Mouse (Mus musculus): ENCODE measurements around the gene 0610012G03Rik. TPM values are rescaled to one million over a fixed set of nuclear protein-coding genes. Genes with fewer than 3 reads are reported as not detected.

0610012G03Rik gene
- polyA plus RNA-seq, 1 experiment from 2014 or later = 132 TPM

DNA sequence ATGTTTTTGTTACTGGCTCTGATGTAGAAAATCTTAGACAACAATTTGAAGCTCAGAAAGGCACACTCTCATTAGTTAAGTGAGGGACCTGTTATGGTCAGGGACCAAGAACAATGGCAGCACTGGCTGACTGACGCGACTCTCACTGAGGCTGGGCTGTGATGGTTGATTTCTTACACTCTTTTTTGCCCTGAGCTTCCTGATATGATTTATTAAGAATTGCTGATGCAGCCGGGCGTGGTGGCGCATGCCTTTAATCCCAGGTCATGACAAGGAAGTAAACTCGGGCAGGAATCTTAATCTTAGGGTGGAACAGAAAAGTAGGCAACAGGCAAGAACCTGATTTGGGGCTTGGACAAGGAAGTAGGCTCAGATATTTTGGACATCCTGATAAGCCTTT lies 22.2 kb downstream of the 0610012G03Rik start:
- H3K36me3 ChIP-seq (ENCODE audit: control insufficient read depth, insufficient read depth, low read length) = no peaks in the 10 kb centered on the region
- no peak overlapping the region for H3K9ac ChIP-seq (ENCODE audit: low read depth, low read length)
- H3K9me3 ChIP-seq (ENCODE audit: control insufficient read depth, low read length) = no peaks in the 10 kb centered on the region
- H3K27me3 ChIP-seq (replicated peaks; ENCODE audit: control insufficient read depth, insufficient read depth, low read length) = no peaks in the 10 kb centered on the region
- H3K4me1 ChIP-seq (ENCODE audit: control insufficient read depth, insufficient read depth, low read depth, low read length) = no peaks in the 10 kb centered on the region
- WGBS = 78% methylated on average over 6 of the region's 6 CpGs
- no peak overlapping the region for H3K27ac ChIP-seq (ENCODE audit: low read depth, low read length)
- H3K4me2 ChIP-seq (ENCODE audit: low read length) = no peak overlapping the region
- no peak overlapping the region for H3K4me3 ChIP-seq (ENCODE audit: low read length)
- no peak for ATAC-seq

DNA sequence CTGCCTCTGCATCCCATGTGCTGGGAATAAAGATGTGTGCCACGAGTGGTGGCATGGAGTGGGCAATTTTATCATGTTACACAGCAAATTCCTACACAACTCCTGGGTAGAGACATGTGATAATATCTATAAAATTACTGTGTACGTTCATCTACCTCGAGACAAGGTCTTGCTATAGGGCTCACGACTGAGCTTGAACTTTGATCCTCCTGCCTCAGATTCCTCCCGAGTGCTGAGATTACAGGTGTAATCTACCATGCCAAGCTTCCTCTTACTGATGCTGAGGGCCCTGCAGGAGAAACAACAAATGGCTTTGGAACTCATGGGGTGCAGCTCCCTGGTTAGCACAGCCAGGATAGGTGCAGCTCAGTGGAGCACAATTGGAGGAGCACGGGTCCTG lies 23.9 kb downstream of the 0610012G03Rik start:
- H3K4me2 ChIP-seq (ENCODE audit: low read length) = no peak overlapping the region
- H3K4me3 ChIP-seq (ENCODE audit: low read length) = no peak overlapping the region
- WGBS = 90% methylated on average over 6 of the region's 6 CpGs
- H3K4me1 ChIP-seq (ENCODE audit: control insufficient read depth, insufficient read depth, low read depth, low read length) = no peaks in the 10 kb centered on the region
- H3K27ac ChIP-seq (ENCODE audit: low read depth, low read length) = no peak overlapping the region
- H3K36me3 ChIP-seq (ENCODE audit: control insufficient read depth, insufficient read depth, low read length) = no peaks in the 10 kb centered on the region
- H3K9me3 ChIP-seq (ENCODE audit: control insufficient read depth, low read length) = no peaks in the 10 kb centered on the region
- no peaks in the 10 kb centered on the region for H3K27me3 ChIP-seq (replicated peaks; ENCODE audit: control insufficient read depth, insufficient read depth, low read length)
- no peak for ATAC-seq
- no peak overlapping the region for H3K9ac ChIP-seq (ENCODE audit: low read depth, low read length)

DNA sequence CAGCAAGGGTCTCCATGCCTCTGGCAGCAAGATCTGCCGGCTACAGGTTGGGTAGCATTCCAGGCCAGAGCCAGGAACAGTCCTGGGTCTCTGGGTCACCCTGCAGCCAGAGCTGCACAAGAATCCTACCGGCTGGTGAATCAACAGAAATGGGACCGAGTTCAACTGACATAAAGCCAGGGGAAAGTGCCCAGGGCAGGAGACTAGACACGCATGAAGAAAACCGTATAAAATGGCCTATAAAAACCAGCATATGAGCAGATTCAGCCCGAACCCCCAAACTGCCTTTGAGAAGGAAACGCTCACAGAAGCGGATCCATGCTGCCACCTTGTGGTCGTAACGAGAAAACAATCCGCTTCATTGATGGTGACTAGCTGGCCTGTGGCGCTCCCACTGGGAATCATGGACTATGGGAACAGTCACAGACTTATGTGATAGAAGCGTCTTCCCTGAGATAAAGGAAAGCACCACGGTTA lies 30.0 kb downstream of the 0610012G03Rik start:
- no peaks in the 10 kb centered on the region for H3K9me3 ChIP-seq (ENCODE audit: control insufficient read depth, low read length)
- H3K4me1 ChIP-seq (ENCODE audit: control insufficient read depth, insufficient read depth, low read depth, low read length) = no peaks in the 10 kb centered on the region
- H3K27ac ChIP-seq (ENCODE audit: low read depth, low read length) = no peak overlapping the region
- peak overlapping the region; percentile 51; the same call in 1 of the 2 replicates for H3K9ac ChIP-seq (ENCODE audit: low read depth, low read length)
- H3K27me3 ChIP-seq (replicated peaks; ENCODE audit: control insufficient read depth, insufficient read depth, low read length) = no peaks in the 10 kb centered on the region
- peak overlapping the region; percentile 27 for H3K4me2 ChIP-seq (ENCODE audit: low read length)
- no peak overlapping the region for H3K4me3 ChIP-seq (ENCODE audit: low read length)
- WGBS = 1% methylated on average over 14 of the region's 14 CpGs
- H3K36me3 ChIP-seq (ENCODE audit: control insufficient read depth, insufficient read depth, low read length) = no peaks in the 10 kb centered on the region
- ATAC-seq = peak; percentile 72

DNA sequence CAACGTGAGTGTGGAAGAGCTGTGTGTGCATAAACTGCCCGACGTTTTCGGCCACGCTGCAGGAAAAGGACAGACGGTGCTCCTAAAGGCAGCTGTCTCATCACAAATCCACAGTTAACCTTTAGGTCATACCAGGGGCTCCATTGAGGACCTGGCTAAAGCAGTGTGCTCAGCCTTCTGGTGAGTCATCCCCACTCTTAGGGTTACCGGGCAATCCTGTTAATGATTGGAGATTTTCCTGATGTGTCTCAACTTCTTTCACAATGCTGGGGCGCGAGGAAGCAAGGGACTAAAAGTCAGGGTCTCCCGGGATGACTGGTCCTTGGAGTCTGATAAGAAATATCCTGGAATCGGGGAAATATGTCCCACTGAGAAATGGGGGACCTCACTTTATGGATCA lies 30.5 kb downstream of the 0610012G03Rik start:
- Histone ChIP-seq H3K4me3 (ENCODE audit: low read length) (no peak overlapping the region), H3K27me3 (replicated peaks; ENCODE audit: control insufficient read depth, insufficient read depth, low read length) (no peaks in the 10 kb centered on the region), H3K4me1 (ENCODE audit: control insufficient read depth, insufficient read depth, low read depth, low read length) (no peaks in the 10 kb centered on the region), H3K27ac (ENCODE audit: low read depth, low read length) (no peak overlapping the region), H3K4me2 (ENCODE audit: low read length) (no peak overlapping the region), H3K36me3 (ENCODE audit: control insufficient read depth, insufficient read depth, low read length) (no peaks in the 10 kb centered on the region), H3K9ac (ENCODE audit: low read depth, low read length) (no peak overlapping the region), H3K9me3 (ENCODE audit: control insufficient read depth, low read length) (no peaks in the 10 kb centered on the region)
- 0 out of 2 replicates have a peak, but pooled peaks have one; percentile 27 for ATAC-seq
- 69% methylated on average over 11 of the region's 11 CpGs for WGBS

DNA sequence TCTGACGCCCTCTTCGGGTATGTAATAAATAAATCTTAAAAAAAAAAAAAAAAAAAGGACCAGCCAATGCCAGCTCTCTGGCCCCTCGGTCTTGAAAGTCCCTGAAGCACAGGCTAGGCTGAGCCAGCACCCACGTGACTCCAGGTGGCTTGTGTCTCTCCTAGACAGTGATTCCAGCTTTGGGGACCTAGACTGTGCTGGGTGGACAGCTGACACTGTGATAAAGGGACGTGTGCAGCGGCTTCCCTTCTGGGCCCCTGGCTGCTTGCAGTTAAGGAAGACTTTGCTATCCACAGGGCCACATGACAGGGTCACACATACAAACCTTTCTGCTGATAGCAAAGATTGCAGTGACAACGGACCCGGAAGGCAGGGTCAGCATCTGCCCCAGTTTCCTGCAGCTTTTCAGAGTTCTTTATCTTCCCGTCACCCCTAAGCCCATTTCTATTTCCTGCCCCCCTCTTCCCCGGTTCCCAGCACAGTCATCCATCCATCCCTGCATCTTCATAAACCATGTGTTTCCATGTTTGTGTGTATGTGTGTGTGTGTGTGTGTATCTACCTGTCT lies 37.9 kb downstream of the 0610012G03Rik start:
- H3K27ac ChIP-seq (ENCODE audit: low read depth, low read length) = no peak overlapping the region
- H3K36me3 ChIP-seq (ENCODE audit: control insufficient read depth, insufficient read depth, low read length) = no peaks in the 10 kb centered on the region
- H3K4me3 ChIP-seq (ENCODE audit: low read length) = no peak overlapping the region
- H3K27me3 ChIP-seq (replicated peaks; ENCODE audit: control insufficient read depth, insufficient read depth, low read length) = no peaks in the 10 kb centered on the region
- peaks cover 10% of the 10 kb centered on the region for H3K4me1 ChIP-seq (ENCODE audit: control insufficient read depth, insufficient read depth, low read depth, low read length)
- H3K4me2 ChIP-seq (ENCODE audit: low read length) = no peak overlapping the region
- no peaks in the 10 kb centered on the region for H3K9me3 ChIP-seq (ENCODE audit: control insufficient read depth, low read length)
- no peak overlapping the region for H3K9ac ChIP-seq (ENCODE audit: low read depth, low read length)
- ATAC-seq = no peak
- WGBS = 80% methylated on average over 10 of the region's 10 CpGs

DNA sequence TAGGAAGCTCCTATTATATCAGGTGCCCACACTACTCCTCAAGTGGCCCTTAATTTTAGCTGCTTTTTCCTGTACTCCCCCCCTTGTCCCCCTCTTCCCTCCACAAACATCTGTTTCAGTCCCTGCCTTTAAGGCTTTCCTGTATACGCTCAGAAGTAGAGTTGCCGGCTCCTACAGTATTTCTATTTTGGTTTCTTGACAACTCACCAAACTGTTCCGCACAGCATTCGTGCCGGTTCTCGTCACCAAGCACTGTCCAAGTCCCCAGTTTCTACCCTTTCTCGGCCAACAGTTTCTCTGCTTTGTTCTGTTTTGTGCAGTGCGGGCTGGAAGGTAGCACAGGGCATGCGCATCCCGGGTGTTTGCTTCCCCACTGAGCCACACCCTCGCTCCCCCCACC lies 39.3 kb downstream of the 0610012G03Rik start:
- no peak for ATAC-seq
- Histone ChIP-seq H3K4me2 (ENCODE audit: low read length) (no peak overlapping the region), H3K27me3 (replicated peaks; ENCODE audit: control insufficient read depth, insufficient read depth, low read length) (no peaks in the 10 kb centered on the region), H3K9me3 (ENCODE audit: control insufficient read depth, low read length) (no peaks in the 10 kb centered on the region), H3K36me3 (ENCODE audit: control insufficient read depth, insufficient read depth, low read length) (no peaks in the 10 kb centered on the region), H3K4me3 (ENCODE audit: low read length) (no peak overlapping the region), H3K4me1 (ENCODE audit: control insufficient read depth, insufficient read depth, low read depth, low read length) (peaks cover 10% of the 10 kb centered on the region), H3K27ac (ENCODE audit: low read depth, low read length) (no peak overlapping the region), H3K9ac (ENCODE audit: low read depth, low read length) (no peak overlapping the region)
- WGBS = 64% methylated on average over 11 of the region's 11 CpGs

DNA sequence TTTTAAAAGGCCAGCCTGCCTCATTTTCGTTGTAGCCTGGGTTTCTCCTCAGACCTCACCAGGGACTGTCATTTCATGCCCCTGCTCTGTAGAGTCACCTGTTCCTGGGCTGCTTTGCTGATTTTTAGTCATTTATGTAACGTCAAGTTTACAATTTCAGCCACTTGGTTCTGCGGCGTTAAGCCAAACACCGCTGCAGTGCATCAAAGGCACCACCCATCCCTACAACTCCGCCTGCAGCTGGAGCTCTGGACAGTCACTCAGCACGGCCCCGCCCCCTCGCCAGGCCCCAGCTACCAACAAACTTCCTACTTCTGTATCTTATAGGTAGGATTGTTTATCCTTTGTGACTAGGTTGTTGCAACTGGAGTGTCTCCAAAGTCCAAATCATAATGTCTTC lies 41.4 kb downstream of the 0610012G03Rik start:
- Histone ChIP-seq H3K9me3 (ENCODE audit: control insufficient read depth, low read length) (no peaks in the 10 kb centered on the region), H3K27ac (ENCODE audit: low read depth, low read length) (peak overlapping the region; percentile 41; the same call in 1 of the 2 replicates), H3K27me3 (replicated peaks; ENCODE audit: control insufficient read depth, insufficient read depth, low read length) (no peaks in the 10 kb centered on the region), H3K36me3 (ENCODE audit: control insufficient read depth, insufficient read depth, low read length) (no peaks in the 10 kb centered on the region), H3K4me3 (ENCODE audit: low read length) (no peak overlapping the region; the same call in 1 of the 2 replicates), H3K4me2 (ENCODE audit: low read length) (peak overlapping the region; percentile 49), H3K4me1 (ENCODE audit: control insufficient read depth, insufficient read depth, low read depth, low read length) (peaks cover 10% of the 10 kb centered on the region), H3K9ac (ENCODE audit: low read depth, low read length) (peak overlapping the region; percentile 48)
- 11% methylated on average over 9 of the region's 9 CpGs for WGBS
- ATAC-seq = no peak

DNA sequence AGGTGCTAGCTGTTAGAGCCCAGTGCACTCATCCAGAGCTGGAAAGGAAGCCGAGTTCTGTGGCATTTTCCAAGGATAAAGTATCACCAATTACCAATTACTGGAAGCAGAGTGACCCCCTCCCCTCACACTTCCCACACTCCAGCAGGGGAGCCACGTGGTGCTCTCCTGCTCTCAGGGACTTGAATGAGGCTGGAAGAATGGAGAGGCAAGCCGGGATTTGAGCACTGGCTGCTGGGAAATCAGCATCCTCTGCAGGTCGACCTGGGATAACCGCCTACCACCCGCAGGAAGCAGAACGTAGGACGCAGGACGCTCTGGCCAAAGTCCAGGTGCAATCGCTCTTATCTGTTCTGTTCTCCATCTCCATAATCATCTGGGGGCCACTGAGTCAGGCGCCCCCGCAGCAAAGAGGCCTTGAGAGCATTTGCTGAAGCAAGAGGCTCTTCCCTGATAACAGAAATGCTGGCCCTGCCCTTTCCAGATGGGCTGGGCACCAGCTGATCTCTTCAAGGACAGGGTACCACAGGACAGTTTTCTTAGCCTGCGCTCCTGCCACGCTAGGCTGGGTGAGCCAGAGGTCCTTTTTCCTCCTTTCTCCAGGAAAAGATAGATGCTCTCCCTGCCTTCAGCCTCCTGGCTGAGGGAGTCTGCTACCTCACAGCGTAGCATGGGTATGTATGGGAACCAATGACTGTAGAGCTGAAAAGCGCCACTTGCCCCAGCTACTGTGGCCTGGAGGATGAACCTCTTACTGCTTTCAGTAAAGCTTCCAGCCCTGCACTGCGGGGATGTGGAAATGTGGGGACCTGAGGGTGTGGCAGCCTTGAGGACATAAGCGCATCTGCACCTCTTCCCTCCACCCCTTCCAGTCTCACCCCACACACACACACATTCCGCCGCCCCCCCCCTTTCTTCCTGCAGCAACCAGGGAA lies 42.1 kb downstream of the 0610012G03Rik start:
- no peak overlapping the region; the same call in 1 of the 2 replicates for H3K4me3 ChIP-seq (ENCODE audit: low read length)
- 34% methylated on average over 20 of the region's 20 CpGs for WGBS
- ATAC-seq = peak; percentile 44
- peak overlapping the region; percentile 41; the same call in 1 of the 2 replicates for H3K27ac ChIP-seq (ENCODE audit: low read depth, low read length)
- peak overlapping the region; percentile 48 for H3K9ac ChIP-seq (ENCODE audit: low read depth, low read length)
- H3K27me3 ChIP-seq (replicated peaks; ENCODE audit: control insufficient read depth, insufficient read depth, low read length) = no peaks in the 10 kb centered on the region
- no peaks in the 10 kb centered on the region for H3K9me3 ChIP-seq (ENCODE audit: control insufficient read depth, low read length)
- H3K4me2 ChIP-seq (ENCODE audit: low read length) = peak overlapping the region; percentile 49
- H3K4me1 ChIP-seq (ENCODE audit: control insufficient read depth, insufficient read depth, low read depth, low read length) = peaks cover 10% of the 10 kb centered on the region
- no peaks in the 10 kb centered on the region for H3K36me3 ChIP-seq (ENCODE audit: control insufficient read depth, insufficient read depth, low read length)

DNA sequence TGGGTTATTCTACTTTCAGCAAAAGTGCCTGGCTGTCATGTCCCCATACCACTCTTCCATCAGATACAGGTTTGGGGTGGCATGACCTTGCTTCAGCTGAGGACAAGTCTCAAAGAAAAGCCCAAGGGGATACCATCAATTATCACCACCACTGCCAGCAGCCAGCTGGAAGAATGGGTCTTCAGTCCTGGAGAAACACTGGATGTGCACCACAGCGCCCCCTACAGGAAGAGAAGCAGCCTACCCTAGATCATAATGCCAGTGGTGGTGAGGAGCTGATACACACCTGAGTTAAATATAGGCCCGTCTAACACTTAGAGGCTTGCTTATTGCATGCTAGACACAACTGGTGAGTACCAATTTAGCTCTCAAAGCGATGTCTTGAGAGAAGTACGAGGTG lies 43.0 kb downstream of the 0610012G03Rik start:
- no peak overlapping the region for H3K27ac ChIP-seq (ENCODE audit: low read depth, low read length)
- H3K4me2 ChIP-seq (ENCODE audit: low read length) = no peak overlapping the region
- peaks cover under 1% of the 10 kb centered on the region; the same call in 1 of the 2 replicates for H3K9me3 ChIP-seq (ENCODE audit: control insufficient read depth, low read length)
- H3K4me3 ChIP-seq (ENCODE audit: low read length) = no peak overlapping the region
- ATAC-seq = no peak
- no peak overlapping the region for H3K9ac ChIP-seq (ENCODE audit: low read depth, low read length)
- WGBS = 75% methylated on average over 4 of the region's 4 CpGs
- no peaks in the 10 kb centered on the region for H3K36me3 ChIP-seq (ENCODE audit: control insufficient read depth, insufficient read depth, low read length)
- no peaks in the 10 kb centered on the region for H3K27me3 ChIP-seq (replicated peaks; ENCODE audit: control insufficient read depth, insufficient read depth, low read length)
- H3K4me1 ChIP-seq (ENCODE audit: control insufficient read depth, insufficient read depth, low read depth, low read length) = peaks cover 10% of the 10 kb centered on the region
